Mouse (Mus musculus) urinary bladder, adult 18-20 months (tissue): Measurements from ENCODE around the gene Gtf2b.

Source experiments
- DNase-seq, 2 experiments: peaks; one replicate each; pipeline ENCODE4 v3.0.0; 2022; ENCODE audit warnings: low spot score in 2 of 2, mixed read lengths in 2 of 2

Gene Gtf2b

DNA sequence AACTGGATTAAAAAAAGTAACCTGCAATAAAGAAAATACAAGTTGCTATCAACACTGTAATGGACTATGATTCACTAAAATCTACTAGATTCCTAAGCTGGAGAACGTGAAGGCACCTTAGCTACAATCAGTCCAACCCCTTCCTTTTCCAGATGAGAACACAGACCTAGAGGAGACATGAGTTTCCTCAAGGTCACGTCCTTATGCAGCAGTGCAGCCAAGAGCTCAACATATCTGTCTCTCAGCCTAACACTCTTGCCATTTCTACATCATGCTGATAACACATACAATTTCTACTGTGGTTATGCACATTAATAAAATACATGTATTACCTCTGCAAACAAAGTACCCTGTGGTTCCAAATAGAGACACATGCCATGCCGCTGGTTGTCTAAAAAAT, 46.7 kb downstream of the Gtf2b start:
- DNase-seq = no peak

- DNase-seq = no peak
Observed at GRCm38 (mm10) chr3:142817506-142817905, 52.7 kb downstream of the Gtf2b start.

GRCm38 (mm10) chr3:142823606-142824005, 58.8 kb downstream of the Gtf2b start:
- no peak for DNase-seq

GRCm38 (mm10) chr3:142826449-142827146, 61.8 kb downstream of the Gtf2b start:
- DNase-seq = no peak

GRCm38 (mm10) chr3:142832910-142833309, 68.1 kb downstream of the Gtf2b start:
- no peak for DNase-seq
